Mouse (Mus musculus) lung, embryonic 14.5 days (tissue): ENCODE measurements at regions not wholly inside any gene's neighbourhood (a gene's known extent, or its start where the extent isn't known, plus 50 kb on each side); places are given as distances from the start of the nearest gene placed in this dataset.

Experiments
- ATAC-seq: fragments of 200-750 bp; cut with Nextera tagmentation; 2 replicates; pipeline ENCODE4 v1.8.0; 2017; ENCODE audit warnings: mild to moderate bottlenecking, moderate TSS enrichment, moderate library complexity; ENCODE audit not compliant: insufficient read depth
- DNase-seq: peaks from one replicate; pipeline ENCODE4 v3.0.0-alpha.2; 2015
- H3K27ac ChIP-seq: fragments of 300-500 bp; sonication (generic); 2 replicates; pipeline ENCODE4 v1.5.1; 2014; ENCODE audit warnings: low read depth, mild to moderate bottlenecking, moderate library complexity
- H3K27me3 ChIP-seq: fragments of 300-500 bp; sonication (generic); 2 replicates; pipeline ENCODE4 v1.6.1; 2014; ENCODE audit warnings: low read length, control low read depth; ENCODE audit not compliant: insufficient read depth
- H3K36me3 ChIP-seq: fragments of 300-500 bp; sonication (generic); 2 replicates; pipeline ENCODE4 v1.6.1; 2014; ENCODE audit warnings: control low read depth; ENCODE audit not compliant: insufficient read depth
- H3K4me1 ChIP-seq: fragments of 300-500 bp; sonication (generic); 2 replicates; pipeline ENCODE4 v1.6.1; 2014; ENCODE audit warnings: antibody characterized with exemption, control low read depth; ENCODE audit not compliant: insufficient read depth
- H3K4me2 ChIP-seq: fragments of 300-500 bp; sonication (generic); 2 replicates; pipeline ENCODE4 v1.6.1; 2014; ENCODE audit warnings: mild to moderate bottlenecking
- H3K4me3 ChIP-seq: fragments of 300-500 bp; sonication (generic); 2 replicates; pipeline ENCODE4 v1.5.1; 2014; ENCODE audit warnings: low read depth, low read length
- H3K9ac ChIP-seq: fragments of 300-500 bp; sonication (generic); 2 replicates; pipeline ENCODE4 v1.6.1; 2014
- H3K9me3 ChIP-seq: fragments of 300-500 bp; sonication (generic); 2 replicates; pipeline ENCODE4 v1.6.1; 2016; ENCODE audit warnings: low read depth, low read length, control low read depth
- CTCF ChIP-seq: IDR thresholded peaks from 2 replicates; pipeline ENCODE4 v1.5.1; 2016; ENCODE audit warnings: antibody characterized with exemption, low read depth
- WGBS: fragments of 180-500 bp; shearing (Covaris S2); extraction: QIAGEN DNeasy Blood & Tissue Kit; methylation state at CpG from one replicate; pipeline ENCODE4 v1.1.7; 2014; 5-methylcytosine and 5-hydroxymethylcytosine counted together

DNA sequence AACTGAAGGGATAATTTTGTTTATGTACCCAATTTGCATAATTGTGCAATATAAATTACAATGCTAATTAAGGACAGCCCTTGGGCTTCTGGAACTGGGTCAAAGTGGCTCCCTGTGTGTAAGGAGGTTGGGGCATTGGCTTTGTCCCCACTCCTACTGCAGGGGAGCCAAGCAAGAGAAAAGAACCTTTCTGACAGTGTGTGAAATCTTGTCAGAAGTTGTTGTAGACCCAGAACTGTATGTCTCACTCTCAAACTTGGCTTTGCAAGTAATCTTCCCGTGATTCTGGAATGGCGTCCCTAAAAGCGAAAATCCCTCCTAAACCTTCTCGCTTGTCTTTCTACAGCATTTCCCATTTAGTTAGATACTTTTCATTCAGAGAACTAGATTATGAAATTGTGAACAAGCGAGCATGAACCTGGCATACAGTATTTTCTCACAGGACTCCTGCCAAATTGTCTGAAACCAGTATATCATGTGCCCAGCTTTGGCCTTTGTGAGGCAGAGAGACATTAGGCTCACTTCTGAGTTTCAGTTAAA, 83.8 kb upstream of the Gm11146 start:
- Histone ChIP-seq H3K4me1 (no peaks in the 10 kb centered on the region), H3K27me3 (no peaks in the 10 kb centered on the region), H3K9me3 (no peaks in the 10 kb centered on the region), H3K27ac (no peak overlapping the region), H3K9ac (no peak overlapping the region), H3K4me3 (no peak overlapping the region), H3K4me2 (no peak overlapping the region), H3K36me3 (no peaks in the 10 kb centered on the region)
- DNase-seq: no peak
- WGBS: 85% methylated on average over 5 of the region's 5 CpGs
- no peak for TF ChIP-seq CTCF
- ATAC-seq: no peak

DNA sequence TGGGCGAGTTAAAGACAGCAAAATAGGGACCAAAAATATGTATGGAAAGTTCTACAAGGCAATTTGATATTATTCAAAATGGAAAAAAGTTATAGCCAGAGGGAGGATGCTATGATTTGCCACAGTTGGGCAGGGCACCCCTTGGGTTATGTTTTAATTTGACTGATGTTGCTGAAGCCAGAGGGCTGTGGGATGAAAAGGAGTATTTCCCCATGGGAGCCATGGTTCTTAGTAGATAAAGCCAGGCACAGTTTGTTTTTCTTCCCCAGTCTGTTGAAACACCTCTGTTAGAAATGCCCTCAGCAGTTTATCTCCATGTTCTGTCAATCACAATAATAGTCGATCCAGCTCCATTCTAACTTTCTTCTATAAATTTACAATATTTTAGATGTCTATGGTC, 82.6 kb upstream of the Gm11146 start:
- Histone ChIP-seq H3K27me3 (no peaks in the 10 kb centered on the region), H3K4me1 (no peaks in the 10 kb centered on the region), H3K27ac (no peak overlapping the region), H3K9me3 (no peaks in the 10 kb centered on the region), H3K36me3 (no peaks in the 10 kb centered on the region), H3K4me3 (no peak overlapping the region), H3K4me2 (no peak overlapping the region), H3K9ac (no peak overlapping the region)
- TF ChIP-seq CTCF: no peak
- 65% methylated on average over 2 of the region's 2 CpGs for WGBS
- DNase-seq: no peak
- no peak for ATAC-seq

DNA sequence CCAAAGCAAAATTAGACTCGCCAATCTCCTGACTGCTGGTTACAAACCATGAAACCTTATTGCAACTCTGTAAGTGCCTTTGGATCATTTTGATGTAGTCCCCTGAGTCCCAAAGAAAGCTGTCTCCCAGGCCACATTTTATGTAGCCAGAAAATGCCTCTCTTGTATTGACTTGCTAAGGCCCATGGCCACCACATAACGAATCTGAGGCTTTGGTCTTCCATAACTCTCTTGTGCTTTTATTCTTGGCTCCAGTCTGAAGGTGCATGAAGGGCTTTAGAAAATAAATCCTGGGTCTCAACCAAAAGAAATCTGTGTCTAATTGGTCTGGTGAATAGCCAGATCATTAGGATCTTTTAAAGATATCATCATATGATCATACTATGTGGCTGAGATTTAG, 77.3 kb upstream of the Gm11146 start:
- Histone ChIP-seq H3K4me3 (no peak overlapping the region), H3K4me2 (no peak overlapping the region), H3K4me1 (no peaks in the 10 kb centered on the region), H3K27ac (no peak overlapping the region), H3K9me3 (no peaks in the 10 kb centered on the region), H3K36me3 (no peaks in the 10 kb centered on the region), H3K9ac (no peak overlapping the region), H3K27me3 (no peaks in the 10 kb centered on the region)
- TF ChIP-seq CTCF: no peak
- ATAC-seq (no peak), DNase-seq (no peak)
- WGBS: 88% methylated on average over 2 of the region's 2 CpGs

DNA sequence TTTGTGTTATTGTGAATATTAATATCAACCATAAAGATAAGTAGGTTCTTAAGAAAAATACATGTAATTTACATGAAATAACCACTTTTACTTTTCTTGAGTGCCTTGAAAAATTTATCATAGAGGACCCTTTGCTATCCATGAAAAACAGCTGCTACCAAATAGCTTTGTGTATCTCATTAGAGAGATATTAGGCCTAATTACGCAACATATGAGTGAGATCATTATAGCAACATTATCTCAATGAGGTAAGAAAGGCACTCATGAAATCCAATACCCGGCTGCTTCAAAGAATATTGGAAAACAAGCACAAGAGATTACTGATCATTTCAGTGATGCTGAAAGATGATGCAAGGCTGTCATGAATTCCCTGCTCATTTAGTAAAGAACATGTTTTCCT, 74.9 kb upstream of the Gm11146 start:
- no peaks in the 10 kb centered on the region for H3K9me3 ChIP-seq
- no peak for TF ChIP-seq CTCF
- no peak overlapping the region for H3K4me2 ChIP-seq
- no peaks in the 10 kb centered on the region for H3K27me3 ChIP-seq
- no peak overlapping the region for H3K9ac ChIP-seq
- no peak overlapping the region for H3K27ac ChIP-seq
- H3K36me3 ChIP-seq: no peaks in the 10 kb centered on the region
- no peaks in the 10 kb centered on the region for H3K4me1 ChIP-seq
- no peak for DNase-seq
- 77% methylated on average over 2 of the region's 2 CpGs for WGBS
- H3K4me3 ChIP-seq: no peak overlapping the region
- ATAC-seq: no peak

DNA sequence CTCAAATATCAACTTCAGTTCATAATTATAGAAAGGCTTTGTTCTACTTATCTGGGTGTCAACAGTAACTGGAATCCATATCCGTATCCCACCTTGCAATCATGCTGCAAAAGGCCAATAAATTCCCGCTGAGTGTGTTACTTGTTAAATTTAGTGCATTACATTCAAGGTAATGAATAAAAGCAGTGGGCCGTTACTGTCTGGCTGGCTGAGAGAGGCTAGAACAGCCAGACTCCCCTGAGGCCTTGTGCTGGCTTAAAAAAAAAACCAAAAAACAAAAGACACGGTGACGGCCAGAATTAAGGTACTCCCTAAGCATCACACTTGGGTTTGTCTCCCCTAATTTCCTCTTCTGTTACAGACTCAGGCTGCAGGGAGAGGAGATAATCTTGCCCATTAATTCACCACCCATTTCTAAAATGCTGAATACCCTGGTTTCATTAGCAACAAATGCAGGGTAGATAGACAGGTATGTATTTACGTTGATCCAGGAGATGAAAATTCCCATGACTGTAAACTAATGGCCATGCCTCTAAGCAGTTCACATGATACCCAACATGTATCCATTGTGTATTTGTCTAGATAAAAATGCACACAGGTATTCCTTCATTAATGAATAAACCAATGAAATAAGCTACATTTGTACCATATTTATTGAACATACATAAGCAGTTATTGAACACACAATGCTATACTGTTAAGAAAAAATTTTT, 74.1 kb upstream of the Gm11146 start:
- Histone ChIP-seq H3K4me3 (no peak overlapping the region), H3K27me3 (no peaks in the 10 kb centered on the region), H3K4me2 (no peak overlapping the region), H3K4me1 (no peaks in the 10 kb centered on the region), H3K9ac (no peak overlapping the region), H3K9me3 (no peaks in the 10 kb centered on the region), H3K27ac (no peak overlapping the region), H3K36me3 (no peaks in the 10 kb centered on the region)
- TF ChIP-seq CTCF: no peak
- DNase-seq (no peak), ATAC-seq (no peak)
- WGBS: 89% methylated on average over 6 of the region's 6 CpGs

DNA sequence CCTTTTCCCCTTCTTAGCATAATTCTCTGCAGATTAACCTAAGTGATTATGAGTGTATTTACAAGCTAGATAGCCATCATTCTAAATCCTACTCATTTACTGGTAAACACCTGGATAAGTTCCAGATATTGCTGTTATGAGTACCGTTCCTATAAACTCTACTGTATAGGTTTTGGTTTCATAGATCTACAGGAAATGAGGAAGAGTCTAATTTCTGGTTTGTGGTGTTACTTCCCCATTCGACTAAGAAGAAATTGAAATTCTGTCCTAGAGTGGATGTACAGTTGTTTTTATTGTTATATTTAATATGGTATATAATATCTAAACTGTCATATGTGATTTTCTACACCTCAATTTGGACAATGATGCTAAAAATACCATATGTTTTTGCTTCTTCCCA, 69.4 kb upstream of the Gm11146 start:
- no peak for TF ChIP-seq CTCF
- Histone ChIP-seq H3K4me2 (no peak overlapping the region), H3K27me3 (no peaks in the 10 kb centered on the region), H3K27ac (no peak overlapping the region), H3K36me3 (no peaks in the 10 kb centered on the region), H3K9ac (no peak overlapping the region), H3K4me1 (no peaks in the 10 kb centered on the region), H3K4me3 (no peak overlapping the region), H3K9me3 (no peaks in the 10 kb centered on the region)
- WGBS: 86% methylated on average over 2 of the region's 2 CpGs
- DNase-seq: no peak
- ATAC-seq: no peak

DNA sequence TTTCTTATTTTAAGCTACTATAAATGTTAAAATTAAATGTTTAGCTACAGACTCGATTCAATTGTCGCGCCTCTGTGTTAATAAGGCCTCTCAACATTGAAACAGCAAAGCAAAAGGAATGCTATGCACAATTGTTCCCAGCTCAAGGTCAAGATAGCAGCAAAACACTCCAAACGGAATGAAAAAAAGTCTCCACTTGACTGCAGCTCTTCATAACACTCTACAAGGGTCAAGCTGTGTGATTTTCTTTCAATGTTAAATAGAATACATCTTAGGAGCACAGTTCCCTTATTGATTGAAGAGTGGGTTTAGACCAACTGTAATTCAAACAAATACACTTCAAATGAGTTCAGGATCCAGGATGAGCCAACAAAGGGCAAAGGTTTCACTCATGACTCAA, 63.9 kb upstream of the Gm11146 start:
- TF ChIP-seq CTCF: no peak
- no peak for ATAC-seq
- H3K4me2 ChIP-seq: no peak overlapping the region
- WGBS: 63% methylated on average over 4 of the region's 4 CpGs
- no peaks in the 10 kb centered on the region for H3K36me3 ChIP-seq
- no peak overlapping the region for H3K4me3 ChIP-seq
- H3K9ac ChIP-seq: no peak overlapping the region
- no peaks in the 10 kb centered on the region for H3K9me3 ChIP-seq
- no peaks in the 10 kb centered on the region for H3K27me3 ChIP-seq
- H3K4me1 ChIP-seq: peaks cover 8% of the 10 kb centered on the region
- no peak overlapping the region for H3K27ac ChIP-seq
- DNase-seq: no peak
